Mouse (Mus musculus) bone marrow macrophage, adult 2 months (primary cell): ENCODE measurements around the gene Jtb.

Experiments
- CTCF ChIP-seq: IDR thresholded peaks from 2 replicates; pipeline ENCODE4 v1.5.1; 2012; ENCODE audit warnings: low read depth, mild to moderate bottlenecking, low read length, moderate library complexity
- POLR2A ChIP-seq: IDR thresholded peaks from 2 replicates; pipeline ENCODE4 v1.6.1; 2012; ENCODE audit warnings: mild to moderate bottlenecking, low read depth, low read length, borderline replicate concordance

- TF ChIP-seq CTCF = no peak
- no peak for TF ChIP-seq POLR2A
These were observed 47.8 kb upstream of the Jtb start for GRCm38 (mm10) chr3:90183581-90183980.
